Mouse (Mus musculus) heart, embryonic 12.5 days (tissue): ENCODE measurements at regions not wholly inside any gene's neighbourhood (a gene's known extent, or its start where the extent isn't known, plus 50 kb on each side); places are given as distances from the start of the nearest gene placed in this dataset.
"Not testable (repeated sequence)": the region's sequence is repeated elsewhere in the genome, so short reads cannot be mapped to it uniquely, and the experiment has no call there.

Experiments
- ATAC-seq: fragments of 200-750 bp; cut with Nextera tagmentation; 2 replicates; pipeline ENCODE4 v1.8.0; 2017; ENCODE audit warnings: moderate TSS enrichment, moderate library complexity; ENCODE audit not compliant: insufficient number of reproducible peaks, low FRiP score
- H3K27ac ChIP-seq: fragments of 300-500 bp; sonication (generic); 2 replicates; pipeline ENCODE4 v1.5.1; 2016; ENCODE audit warnings: mild to moderate bottlenecking, moderate library complexity; ENCODE audit not compliant: poor library complexity, severe bottlenecking
- H3K27me3 ChIP-seq: fragments of 300-500 bp; sonication (generic); replicated peaks from 2 replicates; pipeline ENCODE4 v1.6.1; 2016; ENCODE audit warnings: mild to moderate bottlenecking, moderate library complexity
- H3K36me3 ChIP-seq: fragments of 300-500 bp; sonication (generic); 2 replicates; pipeline ENCODE4 v1.6.1; 2016; ENCODE audit warnings: mild to moderate bottlenecking, moderate library complexity
- H3K4me1 ChIP-seq: fragments of 300-500 bp; sonication (generic); replicated peaks from 2 replicates; pipeline ENCODE4 v1.6.1; 2016; ENCODE audit warnings: mild to moderate bottlenecking
- H3K4me2 ChIP-seq: fragments of 300-500 bp; sonication (generic); 2 replicates; pipeline ENCODE4 v1.6.1; 2016; ENCODE audit warnings: mild to moderate bottlenecking, moderate library complexity
- H3K4me3 ChIP-seq: fragments of 300-500 bp; sonication (generic); 2 replicates; pipeline ENCODE4 v1.5.1; 2016; ENCODE audit warnings: mild to moderate bottlenecking
- H3K9ac ChIP-seq: fragments of 300-500 bp; sonication (generic); 2 replicates; pipeline ENCODE4 v1.6.1; 2016; ENCODE audit warnings: mild to moderate bottlenecking, moderate library complexity
- H3K9me3 ChIP-seq: fragments of 300-500 bp; sonication (generic); replicated peaks from 2 replicates; pipeline ENCODE4 v1.6.1; 2016; ENCODE audit warnings: mild to moderate bottlenecking, moderate library complexity
- WGBS: fragments of 180-500 bp; shearing (Covaris S2); methylation state at CpG from one replicate; pipeline ENCODE4 v1.1.7; 2016; 5-methylcytosine and 5-hydroxymethylcytosine counted together

GRCm38 (mm10) chr8:20135626-20136025 is 227.4 kb downstream of the Gm15319 start:
- H3K9ac ChIP-seq, H3K4me1 ChIP-seq, H3K27me3 ChIP-seq, H3K27ac ChIP-seq, H3K4me2 ChIP-seq, H3K9me3 ChIP-seq, H3K36me3 ChIP-seq, H3K4me3 ChIP-seq, ATAC-seq: not testable (repeated sequence)
- 67% methylated on average over 1 of the region's 1 CpGs for WGBS

GRCm38 (mm10) chr8:20145436-20145835 is 217.6 kb downstream of the Gm15319 start:
- H3K4me2 ChIP-seq, ATAC-seq, H3K27me3 ChIP-seq, H3K27ac ChIP-seq, H3K4me1 ChIP-seq, H3K9ac ChIP-seq, H3K36me3 ChIP-seq, H3K4me3 ChIP-seq, H3K9me3 ChIP-seq: not testable (repeated sequence)
- 85% methylated on average over 4 of the region's 4 CpGs for whole genome bisulfite sequencing

GRCm38 (mm10) chr8:20151317-20152047 is 211.5 kb downstream of the Gm15319 start:
- ATAC-seq, H3K9ac ChIP-seq, H3K4me1 ChIP-seq, H3K9me3 ChIP-seq, H3K4me2 ChIP-seq, H3K27ac ChIP-seq, H3K4me3 ChIP-seq, H3K27me3 ChIP-seq, H3K36me3 ChIP-seq: not testable (repeated sequence)
- WGBS, result 86% methylated on average over 9 of the region's 11 CpGs

- H3K9me3 ChIP-seq, H3K27me3 ChIP-seq, H3K4me2 ChIP-seq, H3K4me3 ChIP-seq, ATAC-seq, H3K36me3 ChIP-seq, H3K4me1 ChIP-seq, H3K27ac ChIP-seq, H3K9ac ChIP-seq: not testable (repeated sequence)
- 97% methylated on average over 1 of the region's 1 CpGs for WGBS
Measured at GRCm38 (mm10) chr8:20154091-20154490, 208.9 kb downstream of the Gm15319 start.
